Mouse (Mus musculus): Measurements from ENCODE around the gene Casp9.

GRCm38 (mm10) chr4:141810975-141811374 is 17.6 kb downstream of the Casp9 start:
- TF ChIP-seq ELF1 (IDR thresholded peaks at IDR 0.05; ENCODE audit: low read depth, low read length) (no peak), POLR2AphosphoS2 (IDR thresholded peaks at IDR 0.05; ENCODE audit: low read length) (no peak), NRF1 (IDR thresholded peaks at IDR 0.05; ENCODE audit: insufficient read depth, low read depth, low read length, poor library complexity, severe bottlenecking) (no peak), CTCF (IDR thresholded peaks at IDR 0.05 in 2 of 3, conservative IDR thresholded peaks at IDR 0.05 in 1 of 3; ENCODE audit: control insufficient read depth in 1 of 3, insufficient read depth in 1 of 3, low read depth in 2 of 3, low read length in 3 of 3, poor library complexity in 1 of 3, severe bottlenecking in 1 of 3) (peak in 1 of 3 experiments; percentile 6; a peak in 2 of 6 replicates), POLR2A (IDR thresholded peaks at IDR 0.05; ENCODE audit: control insufficient read depth in 1 of 2, insufficient read depth in 1 of 2, low read depth in 1 of 2, low read length in 2 of 2, poor library complexity in 1 of 2) (no peak), POLR2AphosphoS5 (IDR thresholded peaks at IDR 0.05; ENCODE audit: borderline replicate concordance, low read depth, low read length) (no peak), KAT2A (conservative IDR thresholded peaks at IDR 0.05; ENCODE audit: low read depth, low read length) (no peak), EP300 (IDR thresholded peaks at IDR 0.05; ENCODE audit: low read depth in 1 of 2, low read length in 2 of 2) (no peak), HCFC1 (IDR thresholded peaks at IDR 0.05; ENCODE audit: low read depth, low read length) (no peak), MAFK (IDR thresholded peaks at IDR 0.05; ENCODE audit: borderline replicate concordance, low read depth, low read length) (no peak), MAZ (IDR thresholded peaks at IDR 0.05; ENCODE audit: low read depth, low read length) (no peak), TCF12 (IDR thresholded peaks at IDR 0.05; ENCODE audit: low read depth, low read length) (no peak)
